Mouse (Mus musculus) CD8-positive naive resting alpha-beta T cell, adult 2 months (primary cell): ENCODE measurements around the gene Ccdc130.

Experiments used
- DNase-seq, 2 experiments: peaks; one replicate each; pipeline ENCODE4 v3.0.0; 2022; ENCODE audit warnings: low read depth in 2 of 2, low spot score in 2 of 2

Gene Ccdc130

GRCm38 (mm10) chr8:84237542-84238229, 32.5 kb downstream of the Ccdc130 start:
- DNase-seq = no peak

DNA sequence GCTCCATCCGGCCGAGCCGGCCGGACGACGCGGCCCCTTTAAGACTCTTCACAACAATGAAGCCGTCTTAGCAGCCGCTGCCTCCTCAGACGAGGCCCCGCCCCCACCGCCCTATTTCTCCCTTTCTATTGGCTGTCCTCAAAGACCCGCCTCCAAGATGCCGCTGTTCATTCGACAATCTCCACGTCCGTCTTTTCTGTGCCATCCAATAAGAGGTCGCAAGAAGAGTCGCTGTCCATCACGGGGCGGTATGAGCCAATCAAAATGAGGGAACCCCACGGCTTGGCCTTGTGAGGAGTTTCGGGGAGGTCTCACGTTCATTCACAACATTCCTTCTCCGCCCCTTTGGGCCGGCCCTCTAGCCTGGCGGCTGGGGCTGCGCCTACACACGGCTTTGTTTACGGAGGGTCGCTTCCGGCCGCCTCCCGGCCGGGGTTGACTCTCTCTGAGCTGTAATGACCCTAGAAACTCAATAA, 33.1 kb downstream of the Ccdc130 start, which contains the start of gene Zswim4:
Zswim4 (minus strand) TSS at position 58 of the 476 bp plus-strand sequence.
- DNase-seq = peak; percentile 95 to 97

DNA sequence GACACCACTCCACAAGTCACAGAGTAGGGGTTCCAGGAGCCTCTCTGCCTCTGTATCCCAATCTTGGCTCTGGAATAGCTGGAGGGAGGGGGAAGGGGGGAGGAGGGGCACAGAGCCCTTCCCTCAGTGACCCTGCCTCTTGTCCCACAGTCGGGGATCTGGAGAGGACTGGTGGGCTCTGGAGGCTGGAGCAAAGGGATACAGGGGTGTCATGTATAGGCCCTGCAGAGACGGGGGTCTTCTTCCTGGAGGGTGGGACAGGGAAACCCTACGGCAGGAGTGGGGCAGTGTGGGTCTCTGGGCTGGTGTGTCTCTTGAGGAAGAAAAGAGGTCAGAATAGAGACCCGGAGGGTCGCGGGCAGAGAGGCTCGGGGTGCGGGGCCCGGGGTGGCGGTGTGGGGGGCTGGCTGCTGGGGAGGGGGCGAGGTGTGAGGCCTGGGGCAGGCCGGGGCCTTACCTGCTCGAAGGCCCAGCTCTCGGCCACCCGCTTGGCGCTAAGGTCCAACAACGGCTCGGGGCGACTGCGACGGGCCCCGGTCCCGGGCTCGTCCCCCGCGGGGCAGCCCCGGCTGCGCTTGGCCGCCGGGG, 33.7 kb downstream of the Ccdc130 start:
- DNase-seq = no peak

DNA sequence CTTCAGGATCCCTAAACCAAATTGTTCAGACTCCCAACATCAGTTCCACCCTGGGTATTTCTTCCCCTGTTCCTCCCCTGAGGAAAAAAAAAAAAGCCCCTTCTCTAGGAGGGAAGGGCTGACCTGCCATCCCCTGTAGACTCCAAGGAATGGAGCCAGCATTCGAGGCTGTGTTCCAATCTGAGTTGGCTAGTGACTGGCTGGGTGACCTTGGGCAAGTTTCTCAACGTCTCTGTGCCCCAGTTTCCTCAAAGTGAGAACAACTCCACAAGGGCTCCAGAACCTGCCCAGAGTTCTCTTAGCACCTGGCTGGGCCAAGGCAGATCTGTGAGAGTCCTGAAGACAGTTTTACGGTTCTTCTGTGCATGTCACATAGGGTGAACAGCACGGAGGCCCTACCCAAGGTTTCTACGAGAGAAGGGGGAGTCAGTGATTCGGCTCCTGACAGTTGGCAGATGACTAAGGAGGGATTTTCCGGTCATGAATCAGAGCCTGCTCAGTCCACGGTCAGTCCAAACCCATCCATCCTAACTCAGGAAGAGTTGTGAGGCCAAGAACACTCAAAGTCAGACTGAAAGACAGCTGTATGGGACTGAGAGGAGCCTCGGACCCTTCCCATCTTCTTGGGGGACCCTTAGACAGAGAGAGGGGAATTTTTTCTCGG, 34.3 kb downstream of the Ccdc130 start:
- DNase-seq = no peak

GRCm38 (mm10) chr8:84233055-84233454, 37.1 kb downstream of the Ccdc130 start:
- DNase-seq = no peak

DNA sequence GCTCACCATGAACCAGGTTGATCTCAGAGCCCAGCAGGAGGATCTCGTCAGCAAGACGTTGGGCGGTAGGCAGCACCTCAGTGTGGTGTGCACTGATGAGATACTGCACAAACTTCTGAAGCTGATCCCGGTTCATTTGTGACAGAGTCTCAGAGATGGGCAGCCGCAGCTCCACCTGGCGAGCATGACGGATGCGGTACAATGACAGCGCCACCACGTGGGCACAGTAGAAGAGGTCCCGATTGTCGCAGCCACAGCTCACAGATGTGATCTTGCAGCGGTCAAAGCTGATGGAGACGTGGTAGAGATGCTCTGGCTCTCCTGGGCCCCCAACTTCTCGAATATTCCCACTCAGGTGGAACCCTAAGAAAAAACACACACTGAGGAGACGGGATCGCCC, 39.4 kb downstream of the Ccdc130 start:
- no peak for DNase-seq

DNA sequence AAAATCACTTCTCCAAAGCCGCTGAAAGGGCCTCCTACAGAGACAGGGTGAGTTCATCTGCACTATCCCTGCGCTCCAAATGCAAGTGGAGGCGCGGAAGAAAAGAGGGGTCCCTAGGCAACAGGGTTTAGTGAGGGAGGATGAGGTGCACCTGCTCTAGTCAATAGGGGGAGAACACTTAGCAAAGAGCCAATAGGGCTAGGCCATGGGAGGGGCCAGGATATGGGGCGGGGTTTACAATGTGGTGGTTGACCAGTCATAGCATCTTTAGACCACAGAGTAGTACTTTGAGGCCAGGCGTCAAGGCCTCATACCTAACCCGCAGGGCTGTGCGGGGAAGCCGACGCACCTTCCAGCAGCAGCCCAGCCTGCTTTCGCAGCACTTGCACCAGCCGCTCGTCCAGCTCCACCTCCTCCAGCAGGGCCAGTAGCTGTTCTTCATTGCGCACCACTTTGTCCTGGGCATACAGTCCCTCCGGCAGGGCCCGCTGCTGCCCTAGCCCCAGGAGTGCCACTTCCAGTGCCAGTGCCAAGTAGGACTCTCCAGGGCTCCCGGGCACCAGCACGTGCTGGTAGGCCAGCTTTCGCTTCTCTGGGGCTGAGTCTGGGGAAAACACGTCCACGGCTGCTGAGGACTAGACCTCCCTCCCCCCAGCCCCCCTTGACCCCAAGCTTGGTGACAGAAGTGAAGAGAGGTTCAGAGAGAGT, 46.7 kb downstream of the Ccdc130 start:
- no peak for DNase-seq

- DNase-seq = no peak
Measured at GRCm38 (mm10) chr8:84222566-84223165, 47.5 kb downstream of the Ccdc130 start.

GRCm38 (mm10) chr8:84220105-84220504, 50.1 kb downstream of the Ccdc130 start:
- no peak for DNase-seq

GRCm38 (mm10) chr8:84218143-84218542, 52.0 kb downstream of the Ccdc130 start:
- no peak for DNase-seq

- DNase-seq = no peak
Measured at GRCm38 (mm10) chr8:84217206-84217605, 53.0 kb downstream of the Ccdc130 start.

- DNase-seq = no peak
Measured at GRCm38 (mm10) chr8:84213277-84213676, 56.9 kb downstream of the Ccdc130 start.

GRCm38 (mm10) chr8:84211881-84212563, 58.2 kb downstream of the Ccdc130 start:
- no peak for DNase-seq

GRCm38 (mm10) chr8:84211202-84211601, 59.0 kb downstream of the Ccdc130 start:
- DNase-seq = no peak

DNA sequence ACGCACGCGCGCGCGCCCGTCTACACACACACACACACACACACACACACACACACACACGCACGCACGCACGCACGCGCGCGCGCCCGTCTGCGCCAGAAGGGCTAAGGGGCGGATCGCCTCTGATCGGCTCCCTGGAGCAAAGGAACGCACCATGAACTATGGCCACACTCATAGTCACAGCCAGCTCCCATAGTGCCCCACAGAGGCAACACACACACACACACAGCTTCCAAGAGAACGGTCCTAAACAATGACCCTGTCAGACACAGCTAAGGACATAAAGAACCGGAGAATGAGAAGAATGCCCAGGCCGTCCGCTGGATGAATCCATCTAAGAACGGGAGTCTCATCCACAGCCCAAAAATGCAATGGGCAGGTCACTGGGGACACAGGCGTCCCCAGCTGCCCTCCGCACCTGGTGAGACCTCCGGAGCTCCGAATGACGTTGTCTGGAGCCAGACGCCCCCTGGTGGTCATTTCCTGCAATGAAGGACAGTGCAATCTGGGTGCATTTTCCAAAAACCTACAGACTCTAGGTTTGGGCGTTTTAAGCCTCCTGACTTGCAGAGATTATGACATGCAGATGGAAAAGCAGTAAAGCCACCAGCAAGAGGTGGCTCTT, 59.9 kb downstream of the Ccdc130 start:
- DNase-seq = peak; percentile 86 to 87

- no peak for DNase-seq
Measured at GRCm38 (mm10) chr8:84208381-84209380, 61.5 kb downstream of the Ccdc130 start.

DNA sequence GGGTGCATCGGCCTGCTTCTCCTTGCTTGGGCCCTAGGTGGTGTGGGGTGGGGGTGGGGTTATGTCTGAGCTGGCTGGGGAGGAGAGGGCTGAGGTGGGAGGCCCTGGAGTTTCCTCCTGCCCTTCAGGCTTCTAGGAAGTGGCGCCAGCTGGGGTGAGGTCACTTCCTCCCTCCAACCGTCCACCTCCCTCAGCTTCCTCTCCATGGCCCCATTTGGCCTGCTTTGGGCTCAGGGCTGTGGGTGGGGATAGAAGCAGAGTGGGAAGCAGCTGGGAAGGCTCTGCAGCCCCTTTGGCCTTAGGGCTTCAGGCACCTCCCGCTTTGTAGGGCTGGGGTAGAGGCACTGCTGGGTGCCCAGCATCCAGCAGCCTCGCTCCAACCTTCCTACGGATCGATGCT, 62.4 kb downstream of the Ccdc130 start:
- no peak for DNase-seq
